Mouse (Mus musculus): ENCODE results near the gene H2-Oa.
"Not testable (repeated sequence)": the region's sequence is repeated elsewhere in the genome, so short reads cannot be mapped to it uniquely, and the experiment has no call there.

Gene H2-Oa

GRCm38 (mm10) chr17:34143033-34143432 is 50.9 kb downstream of the H2-Oa start, which contains the start of gene H2-DMb2:
TSS of gene H2-DMb2 (plus strand) at chr17:34143307.
- no peak for DNase-seq (ENCODE audit: low read depth, low spot score)

- DNase-seq (ENCODE audit: low read depth, low spot score), result no peak
These were observed 51.3 kb downstream of the H2-Oa start for GRCm38 (mm10) chr17:34143461-34143860.

- DNase-seq (ENCODE audit: low read depth, low spot score), result not testable (repeated sequence)
These were observed 52.1 kb downstream of the H2-Oa start for GRCm38 (mm10) chr17:34144221-34144620.

Measured in retina, adult 2 months (tissue).